Mouse (Mus musculus): ENCODE data around the gene Hmx1.

Gene Hmx1

GRCm38 (mm10) chr5:35388491-35389111 lies at the start of gene Hmx1:
Hmx1 (plus strand) TSS chr5:35389108.
- DNase-seq (ENCODE audit: low spot score), result peak; percentile 92

DNA sequence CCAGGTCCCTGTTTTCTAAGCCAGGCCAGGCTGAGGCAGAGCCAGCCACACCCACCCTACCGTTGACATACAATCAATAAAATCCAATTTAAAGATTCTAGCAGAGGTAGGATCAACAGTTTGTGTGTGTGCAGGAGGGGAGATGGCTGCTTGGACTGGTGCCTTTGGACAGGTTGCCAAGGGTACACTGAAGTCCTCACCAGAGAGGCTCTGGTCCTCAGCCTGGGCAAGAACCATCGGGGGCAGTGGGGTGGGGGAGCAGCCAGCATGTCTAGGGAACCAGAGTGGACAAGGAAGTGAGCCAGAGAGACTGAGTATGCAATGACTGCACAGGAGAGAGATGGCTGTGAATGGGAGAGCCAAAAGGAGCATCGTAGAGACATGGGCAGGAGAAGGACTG lies 43.8 kb upstream of the Hmx1 start:
- DNase-seq (ENCODE audit: low spot score), result no peak

DNA sequence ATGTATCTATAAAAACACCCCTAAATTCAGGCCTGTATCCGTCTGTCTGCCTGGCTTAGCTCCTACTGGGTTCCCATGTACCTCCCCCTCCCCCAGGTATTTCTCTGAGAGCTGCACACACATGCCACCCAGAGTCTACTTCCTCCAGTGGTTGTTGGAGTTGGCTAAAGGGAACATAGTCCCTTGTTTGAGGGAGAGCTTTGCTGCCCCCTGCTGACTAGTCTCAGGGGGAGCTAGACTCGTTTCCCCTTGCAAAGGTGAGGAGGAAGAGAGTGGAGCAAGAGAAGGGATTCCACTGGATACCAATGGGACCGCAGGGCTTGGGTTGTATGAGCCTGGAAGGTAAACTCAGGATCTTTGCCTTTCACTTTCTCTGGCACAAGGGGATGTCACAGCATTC lies 40.1 kb upstream of the Hmx1 start:
- peak; percentile 84 for DNase-seq (ENCODE audit: low spot score)

GRCm38 (mm10) chr5:35357544-35358440 lies 31.1 kb upstream of the Hmx1 start:
- no peak for DNase-seq (ENCODE audit: low spot score)

- peak; percentile 100 for DNase-seq (ENCODE audit: low spot score)
Observed at GRCm38 (mm10) chr5:35361570-35362284, 27.2 kb upstream of the Hmx1 start.

- DNase-seq (ENCODE audit: low spot score), result no peak
Observed at GRCm38 (mm10) chr5:35366241-35367032, 22.5 kb upstream of the Hmx1 start.

DNA sequence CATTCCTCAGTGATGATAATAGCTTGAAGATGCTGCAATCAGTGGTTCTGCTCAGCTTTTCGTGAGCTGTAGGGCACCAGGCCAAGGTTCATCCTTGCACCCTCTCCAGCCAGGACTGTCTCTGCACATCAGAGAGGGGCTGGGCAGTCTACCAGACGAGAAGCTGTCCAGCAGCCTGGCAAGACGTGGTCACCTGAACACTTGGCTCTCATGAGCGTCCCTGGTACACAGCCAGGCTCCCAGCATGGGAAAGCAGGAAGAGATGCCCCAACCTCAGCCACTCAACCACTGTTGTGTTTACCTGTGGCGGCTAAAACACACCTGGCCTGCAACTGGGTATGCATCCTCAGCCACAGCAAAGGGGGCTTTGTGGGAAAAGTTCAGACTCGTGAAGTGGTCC lies 20.0 kb upstream of the Hmx1 start:
- DNase-seq (ENCODE audit: low spot score), result no peak

- no peak for DNase-seq (ENCODE audit: low spot score)
Observed at GRCm38 (mm10) chr5:35379066-35379465, 9.8 kb upstream of the Hmx1 start.

DNA sequence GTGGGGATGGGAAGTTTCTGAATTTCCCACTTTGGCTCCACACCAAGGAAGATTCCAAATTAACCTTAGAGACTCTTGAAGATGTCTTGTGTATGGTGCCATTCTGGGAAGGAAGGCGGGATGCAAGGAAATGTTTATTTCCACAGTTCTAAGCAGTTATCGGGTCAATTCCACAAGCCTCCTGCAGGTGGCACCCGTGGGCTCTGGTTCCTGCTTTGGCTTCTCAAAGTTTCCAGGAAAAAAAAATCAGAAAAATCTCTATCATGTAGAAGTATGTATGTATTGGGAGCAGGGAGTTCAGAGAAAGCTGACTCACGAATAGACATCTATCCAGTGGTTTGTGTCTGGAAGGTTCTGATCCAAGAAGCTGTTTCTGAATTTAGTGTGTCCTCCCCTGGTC lies 9.1 kb upstream of the Hmx1 start:
- peak; percentile 94 for DNase-seq (ENCODE audit: low spot score)

DNA sequence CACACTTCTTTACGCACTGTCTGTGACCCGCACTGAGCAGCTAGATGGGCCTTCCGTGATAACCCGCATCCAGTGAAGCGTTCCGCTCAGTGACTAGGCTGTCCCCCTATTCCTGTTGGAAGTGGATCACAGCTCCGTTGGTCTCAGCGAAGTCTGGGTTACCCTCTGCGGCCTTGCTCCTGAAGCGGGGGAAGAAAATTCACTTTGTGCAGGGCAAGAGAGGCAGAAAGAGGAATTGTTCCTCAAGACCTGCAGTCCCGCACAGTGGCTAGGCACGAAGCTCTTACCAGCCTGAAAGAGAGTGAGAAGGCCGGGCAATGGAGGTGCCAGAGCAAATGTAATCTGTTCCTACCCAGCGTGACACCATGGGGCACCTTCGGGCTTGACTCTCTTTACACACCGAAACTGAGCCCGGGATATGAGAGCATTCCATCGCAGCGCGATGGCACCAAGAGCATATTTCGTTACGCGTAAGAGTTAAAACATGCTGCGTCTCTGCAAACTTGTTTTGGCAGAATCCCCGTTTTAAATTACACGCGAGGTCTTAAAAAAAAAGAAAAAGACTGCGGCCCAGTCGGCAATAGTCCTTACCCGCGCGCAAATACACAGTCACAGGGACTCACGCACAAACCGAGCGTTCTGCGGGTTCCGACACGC lies 946 bp upstream of the Hmx1 start:
- DNase-seq (ENCODE audit: low spot score), result no peak

DNA sequence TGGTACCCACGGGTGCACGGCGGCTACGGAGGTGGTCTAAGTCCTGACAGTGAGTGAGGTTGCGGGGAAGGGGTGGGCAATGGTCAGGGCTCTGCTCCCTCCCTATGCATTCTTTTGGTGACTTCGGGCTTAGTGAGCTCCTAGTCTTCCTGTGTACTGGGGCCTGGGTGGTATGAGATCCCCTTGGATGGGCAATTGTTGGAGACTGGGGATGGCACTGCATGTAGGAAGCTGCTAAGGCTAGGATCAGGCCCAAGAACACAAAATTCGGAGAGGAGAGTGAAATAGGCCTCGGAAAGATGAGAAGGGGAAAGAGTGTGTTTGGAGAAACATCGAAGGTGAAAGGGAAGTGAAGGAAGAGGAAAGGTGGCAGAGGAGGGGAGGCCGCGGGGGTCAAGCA lies 533 bp downstream of the Hmx1 start:
- no peak for DNase-seq (ENCODE audit: low spot score)

- peak; percentile 68 for DNase-seq (ENCODE audit: low spot score)
Observed at GRCm38 (mm10) chr5:35389915-35390314, 1.0 kb downstream of the Hmx1 start.

GRCm38 (mm10) chr5:35390848-35391655 lies 2.1 kb downstream of the Hmx1 start:
- DNase-seq (ENCODE audit: low spot score), result peak; percentile 62

GRCm38 (mm10) chr5:35391656-35392333 lies 2.9 kb downstream of the Hmx1 start:
- peak; percentile 51 for DNase-seq (ENCODE audit: low spot score)

GRCm38 (mm10) chr5:35392334-35392695 lies 3.4 kb downstream of the Hmx1 start:
- DNase-seq (ENCODE audit: low spot score), result peak; percentile 52

DNA sequence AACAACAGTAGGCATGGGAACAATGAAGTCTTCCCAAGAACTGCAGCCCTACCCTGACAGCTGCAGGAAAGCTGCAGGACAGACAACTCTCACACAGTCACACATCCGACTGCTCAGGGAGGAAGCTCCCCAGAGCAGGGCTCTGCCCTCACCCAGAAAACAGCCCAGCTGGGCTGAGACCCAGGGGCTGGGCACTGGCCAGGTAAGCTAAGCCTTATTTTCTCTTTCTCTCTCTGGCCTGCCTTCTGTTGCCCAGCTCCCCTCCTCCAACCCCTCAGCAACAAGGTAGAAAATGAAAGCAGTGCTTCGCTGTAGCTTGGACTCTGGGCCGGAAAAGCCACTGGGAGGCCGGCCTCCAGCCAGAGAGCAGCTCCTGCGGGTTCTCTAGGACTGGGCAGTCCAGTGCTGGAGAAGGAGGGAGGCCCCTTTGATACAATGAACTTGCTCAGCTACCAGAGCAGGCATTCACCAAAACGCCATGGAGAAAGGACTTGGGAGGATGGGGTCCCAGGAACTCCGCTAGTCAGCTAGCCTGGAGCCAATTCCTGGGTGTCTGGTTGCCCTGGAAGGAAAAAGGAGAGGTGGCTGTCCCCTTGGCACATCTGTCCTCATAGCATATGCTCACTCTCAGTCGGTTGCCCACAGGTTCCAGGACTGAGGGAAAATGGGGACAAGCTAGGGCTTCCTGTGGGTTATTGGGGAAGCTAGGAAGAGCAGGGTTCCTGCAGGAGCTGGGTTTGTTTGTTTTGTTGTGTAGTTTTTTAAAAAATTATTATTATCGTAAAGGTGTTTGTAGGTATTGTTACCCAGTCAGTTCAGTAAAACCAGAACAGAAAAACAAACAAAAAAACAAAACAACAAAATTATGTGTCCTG lies 6.9 kb downstream of the Hmx1 start:
- peak; percentile 47 for DNase-seq (ENCODE audit: low spot score)

GRCm38 (mm10) chr5:35396976-35397641 lies 8.2 kb downstream of the Hmx1 start:
- peak; percentile 54 for DNase-seq (ENCODE audit: low spot score)

- DNase-seq (ENCODE audit: low spot score), result peak; percentile 58
Observed at GRCm38 (mm10) chr5:35397642-35398309, 8.9 kb downstream of the Hmx1 start.
